Mouse (Mus musculus) kidney, adult 9 months (tissue): Measurements from ENCODE around the gene Prrx2.
"Not testable (repeated sequence)": the region's sequence is repeated elsewhere in the genome, so short reads cannot be mapped to it uniquely, and the experiment has no call there.

Experiments used
- DNase-seq: peaks from one replicate; pipeline ENCODE4 v3.0.0; 2022

The Prrx2 gene

GRCm38 (mm10) chr2:30914836-30915235 is 80.1 kb downstream of the Prrx2 start:
- no peak for DNase-seq

- no peak for DNase-seq
Observed at GRCm38 (mm10) chr2:30915376-30915775, 80.6 kb downstream of the Prrx2 start.

- DNase-seq = not testable (repeated sequence)
Observed at GRCm38 (mm10) chr2:30915933-30916332, 81.2 kb downstream of the Prrx2 start.

- no peak for DNase-seq
Observed at GRCm38 (mm10) chr2:30917649-30918048, 82.9 kb downstream of the Prrx2 start.

- no peak for DNase-seq
Observed at GRCm38 (mm10) chr2:30918126-30918525, 83.4 kb downstream of the Prrx2 start.

GRCm38 (mm10) chr2:30918780-30919329 is 84.1 kb downstream of the Prrx2 start:
- peak; percentile 27 for DNase-seq

GRCm38 (mm10) chr2:30920216-30920615 is 85.4 kb downstream of the Prrx2 start:
- no peak for DNase-seq

GRCm38 (mm10) chr2:30923099-30923498 is 88.3 kb downstream of the Prrx2 start:
- no peak for DNase-seq

- no peak for DNase-seq
Observed at GRCm38 (mm10) chr2:30925181-30925580, 90.4 kb downstream of the Prrx2 start.

GRCm38 (mm10) chr2:30926381-30926780 is 91.6 kb downstream of the Prrx2 start:
- DNase-seq = no peak

GRCm38 (mm10) chr2:30927151-30927781 is 92.5 kb downstream of the Prrx2 start:
- DNase-seq = no peak

- peak; percentile 81 for DNase-seq
Observed at GRCm38 (mm10) chr2:30927844-30928628, 93.3 kb downstream of the Prrx2 start.

- no peak for DNase-seq
Observed at GRCm38 (mm10) chr2:30928893-30929482, 94.2 kb downstream of the Prrx2 start.

- DNase-seq = peak; percentile 67
Observed at GRCm38 (mm10) chr2:30929483-30930045, 94.8 kb downstream of the Prrx2 start, which contains the start of gene Ptges. Gene Ptges (minus strand): TSS chr2:30929863.

- DNase-seq = not testable (repeated sequence)
Observed at GRCm38 (mm10) chr2:30930846-30931245, 96.1 kb downstream of the Prrx2 start.
